Mouse (Mus musculus) heart, embryonic 15.5 days (tissue): ENCODE measurements around the gene Cdadc1. TPM values are rescaled to one million over a fixed set of nuclear protein-coding genes. Genes with fewer than 3 reads are reported as not detected.

Source experiments
- ATAC-seq: fragments of 200-750 bp; cut with Nextera tagmentation; replicated peaks from 2 replicates; pipeline ENCODE4 v1.8.0; 2017; ENCODE audit warnings: low read depth, moderate TSS enrichment; ENCODE audit not compliant: insufficient number of reproducible peaks, insufficient read depth, low FRiP score
- H3K27ac ChIP-seq: fragments of 300-500 bp; sonication (generic); 2 replicates; pipeline ENCODE4 v1.5.1; 2015; ENCODE audit warnings: mild to moderate bottlenecking, inconsistent platforms
- H3K27me3 ChIP-seq: fragments of 300-500 bp; sonication (generic); 2 replicates; pipeline ENCODE4 v1.6.1; 2015; ENCODE audit warnings: inconsistent platforms
- H3K36me3 ChIP-seq: fragments of 300-500 bp; sonication (generic); 2 replicates; pipeline ENCODE4 v1.6.1; 2015; ENCODE audit warnings: mild to moderate bottlenecking, inconsistent platforms
- H3K4me1 ChIP-seq: fragments of 300-500 bp; sonication (generic); replicated peaks from 2 replicates; pipeline ENCODE4 v1.6.1; 2015; ENCODE audit warnings: inconsistent platforms
- H3K4me2 ChIP-seq: fragments of 300-500 bp; sonication (generic); 2 replicates; pipeline ENCODE4 v1.6.1; 2015; ENCODE audit warnings: inconsistent platforms, mild to moderate bottlenecking, moderate library complexity
- H3K4me3 ChIP-seq: fragments of 300-500 bp; sonication (generic); 2 replicates; pipeline ENCODE4 v1.5.1; 2015; ENCODE audit warnings: mild to moderate bottlenecking, inconsistent platforms
- H3K9ac ChIP-seq: fragments of 300-500 bp; sonication (generic); 2 replicates; pipeline ENCODE4 v1.6.1; 2015; ENCODE audit warnings: mild to moderate bottlenecking, inconsistent platforms
- H3K9me3 ChIP-seq: fragments of 300-500 bp; sonication (generic); replicated peaks from 2 replicates; pipeline ENCODE4 v1.6.1; 2016; ENCODE audit warnings: inconsistent platforms
- WGBS: fragments of 180-500 bp; shearing (Covaris S2); methylation state at CpG from one replicate; pipeline ENCODE4 v1.1.7; 2015; ENCODE audit warnings: mixed read lengths; 5-methylcytosine and 5-hydroxymethylcytosine counted together
- polyA plus RNA-seq: library from polyadenylated mRNA; unstranded; fragments of >200 nt; fragmentation: Nextera tagmentation; extraction: Ambion mirVana; gene quantifications from 2 replicates; pipeline ENCODE4 v1.2.1, GENCODE M21; 2015

Cdadc1 gene
- polyA plus RNA-seq, 1 experiment from 2014 or later, result 33.0 TPM

- H3K9ac ChIP-seq, result no peak overlapping the region
- no peaks in the 10 kb centered on the region for H3K9me3 ChIP-seq
- no peaks in the 10 kb centered on the region for H3K4me1 ChIP-seq
- H3K36me3 ChIP-seq, result no peaks in the 10 kb centered on the region
- 42% methylated on average over 13 of the region's 13 CpGs for WGBS
- H3K27ac ChIP-seq, result no peak overlapping the region
- 0 out of 2 replicates have a peak, but pooled peaks cover 3% of the 10 kb centered on the region for H3K27me3 ChIP-seq
- ATAC-seq, result peak; percentile 12; the same call in 1 of the 2 replicates
- H3K4me2 ChIP-seq, result peak overlapping the region; percentile 37
- peak overlapping the region; percentile 9; the same call in 1 of the 2 replicates for H3K4me3 ChIP-seq
These were observed 41.7 kb downstream of the Cdadc1 start for GRCm38 (mm10) chr14:59555928-59556531.

GRCm38 (mm10) chr14:59555018-59555417 lies 42.7 kb downstream of the Cdadc1 start:
- H3K36me3 ChIP-seq, result no peaks in the 10 kb centered on the region
- no peaks in the 10 kb centered on the region for H3K9me3 ChIP-seq
- no peak overlapping the region for H3K9ac ChIP-seq
- H3K4me3 ChIP-seq, result no peak overlapping the region
- 50% methylated on average over 8 of the region's 8 CpGs for WGBS
- no peaks in the 10 kb centered on the region for H3K4me1 ChIP-seq
- 0 out of 2 replicates have a peak, but pooled peaks cover 3% of the 10 kb centered on the region for H3K27me3 ChIP-seq
- ATAC-seq, result no peak
- no peak overlapping the region for H3K27ac ChIP-seq
- no peak overlapping the region for H3K4me2 ChIP-seq

- 58% methylated on average over 5 of the region's 5 CpGs for WGBS
These were observed 43.7 kb downstream of the Cdadc1 start for GRCm38 (mm10) chr14:59554025-59554424.

DNA sequence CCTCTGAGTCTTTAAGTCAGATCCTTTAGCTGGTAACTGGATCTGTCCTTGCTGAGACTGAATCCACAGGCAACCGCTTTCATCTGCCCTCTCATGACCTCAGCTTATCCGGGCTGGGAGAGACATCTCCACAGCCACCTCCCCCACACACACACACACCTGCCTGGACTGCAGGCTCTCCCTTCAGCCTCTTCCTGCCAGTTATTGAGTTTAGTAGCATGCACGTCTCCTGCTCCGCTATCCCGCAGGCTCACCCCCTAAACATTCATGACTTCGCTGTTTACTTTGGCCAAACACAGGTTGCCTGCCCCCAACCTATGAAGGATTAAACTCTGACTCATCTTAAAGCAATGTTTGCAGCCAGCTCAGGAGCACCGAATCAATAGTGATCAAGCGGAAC lies 45.8 kb downstream of the Cdadc1 start:
- H3K27me3 ChIP-seq, result 0 out of 2 replicates have a peak, but pooled peaks cover 3% of the 10 kb centered on the region
- no peak overlapping the region for H3K4me2 ChIP-seq
- 43% methylated on average over 8 of the region's 8 CpGs for WGBS
- no peaks in the 10 kb centered on the region for H3K36me3 ChIP-seq
- no peaks in the 10 kb centered on the region for H3K9me3 ChIP-seq
- no peaks in the 10 kb centered on the region; the same call in 1 of the 2 replicates for H3K4me1 ChIP-seq
- H3K4me3 ChIP-seq, result no peak overlapping the region
- H3K27ac ChIP-seq, result no peak overlapping the region
- no peak overlapping the region for H3K9ac ChIP-seq
- no peak for ATAC-seq

More at GRCm38 (mm10) chr14:59554025-59554424, 43.7 kb downstream of the Cdadc1 start:
- H3K9ac ChIP-seq, result no peak overlapping the region
- H3K27me3 ChIP-seq, result 0 out of 2 replicates have a peak, but pooled peaks cover 3% of the 10 kb centered on the region
- H3K9me3 ChIP-seq, result no peaks in the 10 kb centered on the region
- H3K4me1 ChIP-seq, result no peaks in the 10 kb centered on the region; the same call in 1 of the 2 replicates
- H3K4me3 ChIP-seq, result no peak overlapping the region
- H3K4me2 ChIP-seq, result no peak overlapping the region
- no peaks in the 10 kb centered on the region for H3K36me3 ChIP-seq
- ATAC-seq, result no peak
- no peak overlapping the region for H3K27ac ChIP-seq

DNA sequence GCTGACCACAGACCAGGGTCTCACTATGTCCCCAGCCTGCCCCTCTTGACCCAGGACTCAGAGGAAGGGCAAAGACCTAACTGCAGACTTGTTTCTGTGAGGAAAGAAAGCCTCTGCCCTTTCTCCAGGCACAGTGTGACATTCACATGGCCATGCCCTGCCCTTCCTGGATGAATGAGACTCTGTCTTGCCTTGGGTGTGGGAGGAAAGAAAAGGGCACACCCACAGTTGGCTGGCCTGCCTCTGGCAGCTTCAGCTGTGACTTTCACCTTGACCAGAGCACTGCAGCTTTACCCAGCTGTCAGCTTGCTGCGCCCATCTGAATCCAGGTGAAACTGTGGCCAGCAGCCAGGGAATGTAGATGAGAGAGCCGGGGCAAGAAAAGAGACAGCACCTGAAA lies 46.9 kb downstream of the Cdadc1 start:
- Histone ChIP-seq H3K9me3 (no peaks in the 10 kb centered on the region), H3K9ac (no peak overlapping the region), H3K4me3 (no peak overlapping the region), H3K27ac (no peak overlapping the region), H3K4me1 (no peaks in the 10 kb centered on the region; the same call in 1 of the 2 replicates), H3K4me2 (no peak overlapping the region), H3K27me3 (0 out of 2 replicates have a peak, but pooled peaks cover 3% of the 10 kb centered on the region), H3K36me3 (no peaks in the 10 kb centered on the region)
- WGBS, result 84% methylated on average over 2 of the region's 2 CpGs
- no peak for ATAC-seq

- H3K9ac ChIP-seq, result no peak overlapping the region
- no peak overlapping the region for H3K4me3 ChIP-seq
- H3K27me3 ChIP-seq, result no peaks in the 10 kb centered on the region
- H3K27ac ChIP-seq, result no peak overlapping the region
- 63% methylated on average over 6 of the region's 6 CpGs for WGBS
- H3K9me3 ChIP-seq, result no peaks in the 10 kb centered on the region
- ATAC-seq, result no peak
- H3K36me3 ChIP-seq, result no peaks in the 10 kb centered on the region
- no peak overlapping the region for H3K4me2 ChIP-seq
- no peaks in the 10 kb centered on the region; the same call in 1 of the 2 replicates for H3K4me1 ChIP-seq
These were observed 48.7 kb downstream of the Cdadc1 start for GRCm38 (mm10) chr14:59549106-59549505.

DNA sequence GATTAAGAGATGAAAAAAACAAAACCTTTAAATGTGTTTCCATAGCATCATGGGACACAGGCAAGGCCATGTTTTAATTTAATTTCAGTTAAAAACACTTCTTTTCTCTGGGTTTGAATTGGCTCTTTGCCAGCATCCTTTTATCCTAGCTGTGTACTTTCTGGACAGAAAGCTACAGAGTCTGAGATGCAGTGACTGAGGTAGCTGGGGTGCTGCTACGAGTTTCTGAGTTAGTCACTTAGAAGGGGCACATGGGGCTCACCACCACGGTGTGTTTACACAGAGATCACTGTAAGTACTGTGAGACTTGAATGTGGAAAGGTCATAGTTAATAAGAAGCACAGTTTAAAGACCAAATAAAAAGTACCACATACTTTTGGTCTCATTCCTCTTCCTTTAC lies 49.2 kb downstream of the Cdadc1 start:
- H3K9ac ChIP-seq, result no peak overlapping the region
- H3K36me3 ChIP-seq, result no peaks in the 10 kb centered on the region
- H3K27ac ChIP-seq, result no peak overlapping the region
- 63% methylated on average over 2 of the region's 2 CpGs for WGBS
- H3K4me3 ChIP-seq, result no peak overlapping the region
- H3K4me2 ChIP-seq, result no peak overlapping the region
- no peak for ATAC-seq
- H3K4me1 ChIP-seq, result no peaks in the 10 kb centered on the region; the same call in 1 of the 2 replicates
- H3K27me3 ChIP-seq, result no peaks in the 10 kb centered on the region
- H3K9me3 ChIP-seq, result no peaks in the 10 kb centered on the region

DNA sequence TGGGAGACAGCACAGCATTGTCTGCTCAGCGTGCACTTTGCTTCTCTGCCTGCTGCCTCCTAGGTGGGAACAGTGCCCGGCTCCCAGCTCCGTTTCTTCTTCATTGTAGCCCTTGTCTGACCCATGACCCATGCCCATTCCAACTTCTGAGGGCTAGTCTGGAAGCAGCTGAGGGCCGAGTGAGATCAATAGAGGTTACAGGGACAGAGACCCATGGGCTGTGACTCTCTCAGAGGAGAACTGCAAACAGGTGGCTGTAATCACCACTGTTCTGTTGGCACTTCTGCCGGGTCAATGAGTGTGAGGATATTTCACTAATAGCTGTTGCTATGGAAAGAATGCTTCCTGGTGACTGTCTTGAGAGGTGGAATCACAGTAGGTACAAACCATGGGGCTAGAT lies 50.2 kb downstream of the Cdadc1 start:
- H3K36me3 ChIP-seq, result no peaks in the 10 kb centered on the region
- no peak overlapping the region for H3K9ac ChIP-seq
- H3K4me2 ChIP-seq, result no peak overlapping the region
- H3K4me3 ChIP-seq, result no peak overlapping the region
- ATAC-seq, result no peak
- no peaks in the 10 kb centered on the region for H3K27me3 ChIP-seq
- H3K4me1 ChIP-seq, result no peaks in the 10 kb centered on the region; the same call in 1 of the 2 replicates
- WGBS, result 75% methylated on average over 5 of the region's 5 CpGs
- no peaks in the 10 kb centered on the region for H3K9me3 ChIP-seq
- no peak overlapping the region for H3K27ac ChIP-seq

DNA sequence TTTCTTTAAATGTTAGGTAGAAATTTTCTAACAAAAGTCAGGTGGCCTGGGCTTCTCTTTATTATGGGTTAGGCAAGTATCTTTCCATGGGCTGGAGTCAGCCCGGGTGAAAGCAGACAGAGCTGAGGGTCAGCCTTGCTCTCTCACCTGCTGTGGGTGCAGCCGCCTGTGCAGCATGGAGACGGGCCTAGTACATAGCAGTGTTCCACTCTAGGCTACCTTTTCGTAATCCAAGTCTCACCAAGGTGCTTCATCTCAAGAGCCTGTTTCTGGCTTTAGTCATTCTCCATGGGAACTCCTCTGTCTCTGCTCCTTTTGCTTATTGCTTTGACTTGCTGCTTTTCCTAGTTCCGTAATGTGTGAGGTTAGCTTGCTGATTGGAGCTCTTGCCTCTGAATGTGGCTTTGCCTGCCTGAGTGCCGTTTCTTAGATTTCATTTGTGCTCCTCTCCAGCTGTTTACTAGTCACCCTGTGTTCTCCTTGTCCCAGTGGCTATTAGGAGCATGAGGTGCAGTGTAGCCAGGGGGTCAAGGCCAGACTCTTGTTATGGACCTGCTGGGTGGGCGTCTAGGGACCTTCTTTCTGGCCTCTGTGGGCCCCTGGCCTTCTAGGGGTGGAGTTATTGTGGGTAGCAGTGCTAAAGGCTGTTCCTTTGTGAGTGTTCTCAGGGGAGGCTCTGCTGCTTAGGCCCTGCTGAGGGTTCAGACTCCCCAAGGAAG lies 51.4 kb downstream of the Cdadc1 start:
- Histone ChIP-seq H3K36me3 (no peaks in the 10 kb centered on the region), H3K4me1 (no peaks in the 10 kb centered on the region; the same call in 1 of the 2 replicates), H3K9me3 (no peaks in the 10 kb centered on the region), H3K9ac (no peak overlapping the region), H3K27me3 (no peaks in the 10 kb centered on the region), H3K27ac (no peak overlapping the region), H3K4me2 (no peak overlapping the region), H3K4me3 (no peak overlapping the region)
- no peak for ATAC-seq
- 83% methylated on average over 7 of the region's 7 CpGs for WGBS

DNA sequence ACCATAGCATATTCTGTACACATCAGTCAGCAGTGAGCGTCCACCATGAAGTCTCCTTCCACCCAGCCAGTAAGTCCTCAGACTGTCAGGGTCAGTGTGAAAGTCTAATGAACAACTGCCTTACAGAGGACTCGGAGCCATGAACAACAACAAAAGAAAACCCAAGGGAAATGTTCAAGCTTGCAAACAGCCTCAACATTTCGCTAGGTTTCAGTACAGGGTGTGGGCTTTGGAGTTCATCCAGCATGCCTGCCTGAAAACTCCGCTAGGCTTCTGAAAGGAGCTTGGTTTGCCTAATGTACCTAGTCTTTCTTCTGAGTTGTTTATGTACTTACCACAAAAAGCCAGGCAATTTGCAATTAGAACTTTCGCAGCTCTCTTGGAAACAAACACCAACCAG lies 53.8 kb downstream of the Cdadc1 start:
- Histone ChIP-seq H3K27me3 (no peaks in the 10 kb centered on the region), H3K4me3 (no peak overlapping the region), H3K4me1 (no peaks in the 10 kb centered on the region; the same call in 1 of the 2 replicates), H3K9ac (no peak overlapping the region), H3K4me2 (no peak overlapping the region), H3K27ac (no peak overlapping the region), H3K36me3 (no peaks in the 10 kb centered on the region; the same call in 1 of the 2 replicates), H3K9me3 (no peaks in the 10 kb centered on the region)
- WGBS, result 71% methylated on average over 5 of the region's 5 CpGs
- no peak for ATAC-seq

GRCm38 (mm10) chr14:59543158-59543826 lies 54.5 kb downstream of the Cdadc1 start:
- no peaks in the 10 kb centered on the region for H3K4me1 ChIP-seq
- ATAC-seq, result no peak
- no peaks in the 10 kb centered on the region for H3K9me3 ChIP-seq
- no peak overlapping the region for H3K4me2 ChIP-seq
- no peaks in the 10 kb centered on the region for H3K27me3 ChIP-seq
- no peak overlapping the region for H3K9ac ChIP-seq
- H3K36me3 ChIP-seq, result no peaks in the 10 kb centered on the region; the same call in 1 of the 2 replicates
- no peak overlapping the region for H3K4me3 ChIP-seq
- H3K27ac ChIP-seq, result no peak overlapping the region
- 82% methylated on average over 3 of the region's 3 CpGs for WGBS
